Mouse (Mus musculus): ENCODE measurements around the gene Smyd2. TPM values are rescaled to one million over a fixed set of nuclear protein-coding genes. Genes with fewer than 3 reads are reported as not detected.
A peak's percentile ranks its signal among the peaks of the same experiment; 100 is the strongest.

Gene Smyd2
- polyA plus RNA-seq, 1 experiment from 2014 or later: 98.4 TPM

DNA sequence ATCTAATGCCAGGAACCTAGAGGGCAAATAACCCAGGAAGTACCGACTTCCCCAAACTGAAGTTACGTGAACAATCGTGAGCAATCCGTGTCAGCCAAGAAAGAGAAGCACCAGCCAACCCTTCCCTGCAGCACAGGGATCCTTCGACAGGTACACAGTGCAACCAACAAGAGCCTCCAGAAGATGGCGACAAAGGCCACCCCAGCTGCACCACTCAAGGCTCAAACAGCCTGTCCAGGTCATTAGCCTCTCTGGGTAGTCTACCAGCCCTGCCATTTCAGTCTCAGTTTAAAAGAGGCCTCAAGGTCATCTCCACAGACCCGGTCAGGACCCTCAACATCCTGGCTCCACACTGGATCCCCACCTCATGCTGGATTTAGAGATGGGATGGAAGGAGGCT is 34.6 kb downstream of the Smyd2 start:
- ATAC-seq (ENCODE audit: insufficient number of reproducible peaks, insufficient read depth, low FRiP score, low TSS enrichment, low read depth): no peak
- Histone ChIP-seq H3K9ac (no peak overlapping the region), H3K36me3 (peaks cover 34% of the 10 kb centered on the region), H3K4me3 (no peak overlapping the region), H3K27me3 (no peaks in the 10 kb centered on the region), H3K4me2 (no peak overlapping the region), H3K9me3 (no peaks in the 10 kb centered on the region), H3K27ac (no peak overlapping the region), H3K4me1 (peaks cover 17% of the 10 kb centered on the region; the same call in 1 of the 2 replicates)
- WGBS: 27% methylated on average over 7 of the region's 7 CpGs

GRCm38 (mm10) chr1:189885975-189886374 is 36.2 kb downstream of the Smyd2 start:
- H3K4me2 ChIP-seq: no peak overlapping the region
- H3K27ac ChIP-seq: no peak overlapping the region
- 83% methylated on average over 6 of the region's 6 CpGs for WGBS
- peaks cover 17% of the 10 kb centered on the region; the same call in 1 of the 2 replicates for H3K4me1 ChIP-seq
- no peaks in the 10 kb centered on the region for H3K9me3 ChIP-seq
- no peak overlapping the region for H3K4me3 ChIP-seq
- no peak overlapping the region for H3K9ac ChIP-seq
- no peaks in the 10 kb centered on the region for H3K27me3 ChIP-seq
- ATAC-seq (ENCODE audit: insufficient number of reproducible peaks, insufficient read depth, low FRiP score, low TSS enrichment, low read depth): no peak
- H3K36me3 ChIP-seq: peaks cover 34% of the 10 kb centered on the region

- peaks cover 39% of the 10 kb centered on the region for H3K36me3 ChIP-seq
Measured at GRCm38 (mm10) chr1:189884951-189885350, 37.2 kb downstream of the Smyd2 start.

DNA sequence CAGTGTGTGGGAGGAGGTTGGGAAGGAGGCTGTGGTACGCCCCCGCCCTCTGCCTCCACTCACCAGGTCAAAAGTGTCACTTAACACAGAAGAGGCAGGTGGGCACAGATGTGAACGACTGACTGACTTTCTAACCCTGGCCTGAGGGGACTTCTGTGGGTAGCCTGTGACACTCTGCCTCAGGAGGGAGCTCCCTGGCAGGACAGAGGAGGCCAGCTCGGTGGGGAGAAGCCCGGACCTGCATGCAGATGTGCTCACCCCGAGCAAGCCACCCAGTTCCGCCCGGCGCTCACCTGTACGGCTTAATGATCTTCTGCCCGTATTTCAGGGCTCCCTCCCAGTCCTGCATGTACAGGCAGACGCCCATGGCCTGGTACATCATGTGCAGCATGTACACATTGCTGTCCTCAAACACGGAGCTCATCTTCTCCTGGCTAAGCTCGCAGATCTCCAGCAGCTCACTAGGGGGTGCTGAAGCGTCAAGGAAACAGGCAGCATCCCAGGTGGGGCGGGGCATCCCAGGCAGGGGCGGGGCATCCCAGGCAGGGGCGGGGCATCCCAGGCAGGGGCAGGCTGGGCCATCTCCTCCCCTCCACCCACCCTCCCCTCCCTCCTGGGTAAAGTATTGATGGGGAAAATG is 38.5 kb downstream of the Smyd2 start:
- Histone ChIP-seq H3K4me2 (no peak overlapping the region), H3K9ac (no peak overlapping the region), H3K27me3 (no peaks in the 10 kb centered on the region), H3K9me3 (no peaks in the 10 kb centered on the region), H3K4me3 (no peak overlapping the region), H3K4me1 (0 out of 2 replicates have a peak, but pooled peaks cover 12% of the 10 kb centered on the region), H3K36me3 (peaks cover 39% of the 10 kb centered on the region), H3K27ac (no peak overlapping the region)
- ATAC-seq (ENCODE audit: insufficient number of reproducible peaks, insufficient read depth, low FRiP score, low TSS enrichment, low read depth): no peak
- 35% methylated on average over 18 of the region's 18 CpGs for WGBS

More at GRCm38 (mm10) chr1:189884951-189885350, 37.2 kb downstream of the Smyd2 start:
- Histone ChIP-seq H3K4me3 (no peak overlapping the region), H3K27me3 (no peaks in the 10 kb centered on the region), H3K9ac (no peak overlapping the region), H3K27ac (no peak overlapping the region), H3K4me2 (no peak overlapping the region), H3K9me3 (no peaks in the 10 kb centered on the region), H3K4me1 (peaks cover 19% of the 10 kb centered on the region; the same call in 1 of the 2 replicates)
- 77% methylated on average over 13 of the region's 13 CpGs for WGBS
- ATAC-seq (ENCODE audit: insufficient number of reproducible peaks, insufficient read depth, low FRiP score, low TSS enrichment, low read depth): no peak

GRCm38 (mm10) chr1:189882886-189883285 is 39.3 kb downstream of the Smyd2 start:
- Histone ChIP-seq H3K27me3 (no peaks in the 10 kb centered on the region), H3K4me1 (0 out of 2 replicates have a peak, but pooled peaks cover 12% of the 10 kb centered on the region), H3K27ac (no peak overlapping the region), H3K4me2 (no peak overlapping the region), H3K9ac (no peak overlapping the region), H3K4me3 (no peak overlapping the region), H3K36me3 (peaks cover 39% of the 10 kb centered on the region), H3K9me3 (no peaks in the 10 kb centered on the region)
- ATAC-seq (ENCODE audit: insufficient number of reproducible peaks, insufficient read depth, low FRiP score, low TSS enrichment, low read depth): no peak
- WGBS: 45% methylated on average over 7 of the region's 7 CpGs

DNA sequence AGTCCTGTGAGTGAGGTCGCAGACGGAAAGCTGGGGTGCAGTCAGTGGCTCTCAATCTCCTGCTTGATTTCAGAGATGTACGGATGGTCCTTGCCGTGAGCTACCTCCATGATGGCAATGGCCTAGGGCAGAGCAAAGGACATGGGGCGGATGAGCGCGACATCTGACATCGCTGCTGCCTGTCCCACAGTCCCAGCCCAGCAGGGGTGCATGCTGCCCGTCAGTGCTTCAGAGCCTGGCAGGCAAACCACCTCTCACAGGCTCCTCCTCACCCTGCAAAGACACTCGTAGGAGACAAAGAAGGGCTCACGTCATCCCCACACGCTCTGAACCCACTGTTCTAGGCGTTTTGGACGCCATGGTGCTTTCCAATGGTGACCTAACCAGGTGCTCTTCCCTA is 41.4 kb downstream of the Smyd2 start:
- WGBS: 80% methylated on average over 14 of the region's 14 CpGs
- no peak overlapping the region for H3K4me3 ChIP-seq
- 0 out of 2 replicates have a peak, but pooled peaks cover 12% of the 10 kb centered on the region for H3K4me1 ChIP-seq
- no peaks in the 10 kb centered on the region for H3K9me3 ChIP-seq
- no peak overlapping the region for H3K4me2 ChIP-seq
- no peak overlapping the region for H3K27ac ChIP-seq
- no peak for ATAC-seq (ENCODE audit: insufficient number of reproducible peaks, insufficient read depth, low FRiP score, low TSS enrichment, low read depth)
- peaks cover 42% of the 10 kb centered on the region for H3K36me3 ChIP-seq
- H3K9ac ChIP-seq: no peak overlapping the region
- no peaks in the 10 kb centered on the region for H3K27me3 ChIP-seq

DNA sequence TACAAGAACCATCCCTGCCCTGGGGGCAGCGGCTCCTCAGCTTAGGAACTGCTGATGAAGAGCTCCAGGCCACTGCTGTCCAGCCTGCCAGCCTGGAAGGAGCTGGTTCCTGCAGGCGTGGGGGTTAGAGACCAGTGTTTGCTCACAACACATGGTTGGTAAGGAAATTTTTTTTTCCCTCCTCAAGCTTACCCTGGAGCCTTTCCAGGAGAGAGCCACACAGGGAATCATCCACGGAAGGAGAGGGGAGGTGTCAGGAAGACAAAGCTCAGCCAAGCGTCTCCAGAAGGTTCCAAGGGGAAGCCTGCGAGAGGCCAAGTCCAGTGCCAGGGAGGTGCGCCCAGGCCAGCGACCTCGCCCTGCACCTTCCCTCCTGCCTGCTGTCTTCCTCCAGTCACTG is 42.2 kb downstream of the Smyd2 start:
- H3K27me3 ChIP-seq: no peaks in the 10 kb centered on the region
- 0 out of 2 replicates have a peak overlapping the region, but pooled peaks have one; percentile 17 for H3K9ac ChIP-seq
- peaks cover 19% of the 10 kb centered on the region for H3K4me1 ChIP-seq
- no peak overlapping the region for H3K4me2 ChIP-seq
- no peaks in the 10 kb centered on the region for H3K9me3 ChIP-seq
- no peak overlapping the region for H3K4me3 ChIP-seq
- no peak overlapping the region for H3K27ac ChIP-seq
- peaks cover 35% of the 10 kb centered on the region for H3K36me3 ChIP-seq
- no peak for ATAC-seq (ENCODE audit: insufficient number of reproducible peaks, insufficient read depth, low FRiP score, low TSS enrichment, low read depth)
- WGBS: 74% methylated on average over 8 of the region's 8 CpGs

DNA sequence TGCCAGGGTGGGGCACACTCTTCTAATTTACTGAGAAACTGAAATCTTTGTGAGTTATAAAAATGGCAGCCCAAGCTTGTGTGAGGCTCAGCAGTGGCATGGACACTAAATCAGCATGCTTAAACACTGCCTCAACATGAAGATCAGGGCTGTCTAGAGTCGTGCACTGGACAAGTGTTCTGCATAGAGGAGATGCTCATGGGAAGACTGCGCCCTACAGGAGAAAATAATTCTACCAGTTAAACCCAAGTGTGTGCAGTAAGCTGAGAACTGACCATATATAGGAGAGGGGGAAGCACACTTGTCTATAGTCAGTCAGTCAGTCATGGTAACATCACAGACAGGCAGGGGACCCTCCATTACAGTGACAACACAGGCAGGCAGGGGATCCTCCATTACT is 43.0 kb downstream of the Smyd2 start:
- no peaks in the 10 kb centered on the region for H3K9me3 ChIP-seq
- no peak overlapping the region for H3K9ac ChIP-seq
- no peak overlapping the region for H3K4me3 ChIP-seq
- 65% methylated on average over 2 of the region's 2 CpGs for WGBS
- no peak overlapping the region for H3K27ac ChIP-seq
- no peaks in the 10 kb centered on the region for H3K27me3 ChIP-seq
- ATAC-seq (ENCODE audit: insufficient number of reproducible peaks, insufficient read depth, low FRiP score, low TSS enrichment, low read depth): peak; percentile 27; the same call in 1 of the 2 replicates
- peaks cover 32% of the 10 kb centered on the region for H3K36me3 ChIP-seq
- H3K4me2 ChIP-seq: no peak overlapping the region
- H3K4me1 ChIP-seq: peaks cover 16% of the 10 kb centered on the region

DNA sequence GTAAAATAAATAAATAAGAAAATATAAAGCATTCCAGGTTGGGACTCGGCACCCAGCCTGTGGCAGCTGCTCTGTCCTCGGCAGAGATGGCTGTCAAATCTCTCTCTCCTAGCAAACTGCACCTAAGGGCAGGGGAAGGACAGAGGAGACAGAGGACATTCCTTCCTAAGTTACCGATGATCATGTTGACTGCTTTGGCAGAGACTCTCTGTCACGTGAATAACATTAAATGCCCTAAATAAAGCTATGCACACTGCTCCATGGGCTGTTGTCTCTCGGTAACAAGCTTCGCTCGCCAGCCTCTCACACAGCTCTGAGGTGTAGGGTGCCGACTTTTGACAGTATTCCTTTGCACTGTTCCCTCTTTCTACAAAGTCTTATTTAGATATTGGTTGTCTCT is 46.0 kb downstream of the Smyd2 start:
- Histone ChIP-seq H3K27ac (no peak overlapping the region), H3K36me3 (peaks cover 42% of the 10 kb centered on the region), H3K4me1 (peaks cover 19% of the 10 kb centered on the region), H3K9ac (no peak overlapping the region), H3K4me3 (no peak overlapping the region), H3K27me3 (no peaks in the 10 kb centered on the region), H3K4me2 (no peak overlapping the region), H3K9me3 (no peaks in the 10 kb centered on the region)
- no peak for ATAC-seq (ENCODE audit: insufficient number of reproducible peaks, insufficient read depth, low FRiP score, low TSS enrichment, low read depth)
- 74% methylated on average over 8 of the region's 8 CpGs for WGBS

- no peaks in the 10 kb centered on the region for H3K9me3 ChIP-seq
- H3K36me3 ChIP-seq: peaks cover 45% of the 10 kb centered on the region
- H3K4me2 ChIP-seq: no peak overlapping the region
- no peaks in the 10 kb centered on the region for H3K27me3 ChIP-seq
- ATAC-seq (ENCODE audit: insufficient number of reproducible peaks, insufficient read depth, low FRiP score, low TSS enrichment, low read depth): no peak
- no peak overlapping the region for H3K4me3 ChIP-seq
- no peak overlapping the region for H3K9ac ChIP-seq
- peaks cover 19% of the 10 kb centered on the region for H3K4me1 ChIP-seq
- no peak overlapping the region for H3K27ac ChIP-seq
- 35% methylated on average over 6 of the region's 6 CpGs for WGBS
Measured at GRCm38 (mm10) chr1:189875439-189875861, 46.7 kb downstream of the Smyd2 start.

DNA sequence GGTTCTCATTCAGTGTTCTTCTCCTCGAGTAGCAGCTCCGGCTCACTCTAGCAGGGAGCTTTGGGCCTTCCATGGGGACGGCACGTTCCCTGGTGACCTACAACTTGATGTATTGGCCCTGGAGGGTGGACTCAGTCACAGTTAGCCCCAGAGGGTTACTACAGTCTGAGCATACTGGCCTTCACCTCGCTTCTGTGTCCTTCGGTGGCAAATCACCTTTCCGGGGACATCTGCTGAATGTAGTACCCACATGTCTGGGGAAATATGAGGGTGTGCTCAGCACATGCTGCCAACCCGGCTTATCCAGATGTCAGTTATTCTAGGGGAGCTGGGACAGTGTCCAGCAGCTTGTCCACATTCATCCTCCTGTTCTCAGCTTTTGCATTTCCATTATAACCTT is 48.6 kb downstream of the Smyd2 start:
- Histone ChIP-seq H3K36me3 (peaks cover 56% of the 10 kb centered on the region), H3K27me3 (no peaks in the 10 kb centered on the region), H3K9me3 (no peaks in the 10 kb centered on the region), H3K9ac (no peak overlapping the region), H3K4me2 (no peak overlapping the region), H3K4me1 (peaks cover 16% of the 10 kb centered on the region), H3K27ac (no peak overlapping the region), H3K4me3 (no peak overlapping the region)
- whole genome bisulfite sequencing: 83% methylated on average over 8 of the region's 8 CpGs
- ATAC-seq (ENCODE audit: insufficient number of reproducible peaks, insufficient read depth, low FRiP score, low TSS enrichment, low read depth): no peak

GRCm38 (mm10) chr1:189872050-189872449 is 50.1 kb downstream of the Smyd2 start:
- Histone ChIP-seq H3K9ac (no peak overlapping the region), H3K4me3 (no peak overlapping the region), H3K27me3 (no peaks in the 10 kb centered on the region), H3K9me3 (no peaks in the 10 kb centered on the region), H3K27ac (no peak overlapping the region), H3K4me1 (peaks cover 22% of the 10 kb centered on the region), H3K4me2 (no peak overlapping the region), H3K36me3 (peaks cover 55% of the 10 kb centered on the region)
- ATAC-seq (ENCODE audit: insufficient number of reproducible peaks, insufficient read depth, low FRiP score, low TSS enrichment, low read depth): no peak
- WGBS: 49% methylated on average over 4 of the region's 4 CpGs
